Mouse (Mus musculus) C2C12 (cell line): ENCODE data around the gene Mob2. TPM values are rescaled to one million over a fixed set of nuclear protein-coding genes. Genes with fewer than 3 reads are reported as not detected.

Source experiments
- H3K27me3 ChIP-seq: one replicate; pipeline ENCODE4 v1.6.1; 2011; ENCODE audit not compliant: control insufficient read depth, insufficient read depth, insufficient read length
- H3K36me3 ChIP-seq: one replicate; pipeline ENCODE4 v1.6.1; 2011; ENCODE audit not compliant: control insufficient read depth, insufficient read depth
- H3K4me3 ChIP-seq: one replicate; pipeline ENCODE4 v1.5.1; 2011; ENCODE audit warnings: mild to moderate bottlenecking, control low read depth; ENCODE audit not compliant: poor library complexity, insufficient read depth, severe bottlenecking
- H3K79me2 ChIP-seq: one replicate; pipeline ENCODE4 v1.6.1; 2011; ENCODE audit not compliant: control insufficient read depth, insufficient read depth
- H3K79me3 ChIP-seq: one replicate; pipeline ENCODE4 v1.6.1; 2011; ENCODE audit warnings: low read depth, control low read depth
- H3ac ChIP-seq: one replicate; pipeline ENCODE3; 2011; ENCODE audit warnings: low read depth; ENCODE audit not compliant: control insufficient read depth, insufficient read length
- CEBPB ChIP-seq: IDR thresholded peaks from one replicate; pipeline ENCODE4 v1.6.1; 2011; ENCODE audit warnings: low read depth, mild to moderate bottlenecking, control low read depth, moderate library complexity
- CTCF ChIP-seq: IDR thresholded peaks from one replicate; pipeline ENCODE4 v1.5.1; 2011; ENCODE audit not compliant: control insufficient read depth, insufficient read depth, insufficient read length
- FOSL1 ChIP-seq: IDR thresholded peaks from one replicate; pipeline ENCODE4 v1.8.0; 2011; ENCODE audit warnings: mild to moderate bottlenecking, low read length; ENCODE audit not compliant: poor library complexity, insufficient read depth, severe bottlenecking
- MAX ChIP-seq: IDR thresholded peaks from one replicate; pipeline ENCODE4 v1.6.1; 2011; ENCODE audit warnings: mild to moderate bottlenecking, control low read depth
- MYOD1 ChIP-seq: IDR thresholded peaks from one replicate; pipeline ENCODE4 v1.6.1; 2011; ENCODE audit warnings: low read depth; ENCODE audit not compliant: control insufficient read depth, insufficient read length
- MYOG ChIP-seq: IDR thresholded peaks from one replicate; pipeline ENCODE4 v1.6.1; 2011; ENCODE audit not compliant: control insufficient read depth, insufficient read length; ENCODE audit errors: extremely low read depth
- USF1 ChIP-seq: IDR thresholded peaks from one replicate; pipeline ENCODE4 v1.6.1; 2011; ENCODE audit warnings: low read depth, mild to moderate bottlenecking, control low read depth, moderate library complexity
- polyA plus RNA-seq: library from polyadenylated mRNA; unstranded; fragments of >200 nt; fragmentation: generic; extraction: Trizol; gene quantifications from one replicate; pipeline ENCODE4 v1.2.1, GENCODE M21; 2012; ENCODE audit warnings: missing spikeins

Mob2 gene
- polyA plus RNA-seq, 1 experiment, result 27.5 TPM

DNA sequence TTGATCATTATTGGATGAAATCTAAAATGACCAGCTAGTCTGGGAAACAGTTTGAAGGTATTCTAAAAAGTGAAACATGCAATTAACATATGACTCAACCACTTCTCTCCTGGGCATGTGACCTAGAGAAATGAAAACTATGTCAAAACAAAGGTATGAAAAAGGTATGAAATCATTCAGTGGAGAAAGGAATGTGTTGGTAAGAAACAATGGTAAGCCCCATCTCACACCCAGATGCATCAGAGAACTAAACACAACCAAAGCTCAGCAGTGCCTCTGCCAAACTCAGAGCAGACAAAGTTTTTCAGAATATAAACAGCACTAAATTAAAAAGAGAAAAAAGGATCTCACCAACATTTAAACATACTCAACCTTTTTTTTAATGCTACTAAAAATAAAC lies 30.8 kb downstream of the Mob2 start:
- Histone ChIP-seq H3K36me3 (no peaks in the 10 kb centered on the region), H3K79me2 (peaks cover 28% of the 10 kb centered on the region), H3K4me3 (no peak overlapping the region), H3K79me3 (peaks cover 16% of the 10 kb centered on the region), H3K27me3 (no peaks in the 10 kb centered on the region), H3ac (no peak overlapping the region)
- TF ChIP-seq FOSL1 (no peak), CEBPB (no peak), MAX (no peak), USF1 (no peak), MYOG (no peak), CTCF (no peak), MYOD1 (no peak)

DNA sequence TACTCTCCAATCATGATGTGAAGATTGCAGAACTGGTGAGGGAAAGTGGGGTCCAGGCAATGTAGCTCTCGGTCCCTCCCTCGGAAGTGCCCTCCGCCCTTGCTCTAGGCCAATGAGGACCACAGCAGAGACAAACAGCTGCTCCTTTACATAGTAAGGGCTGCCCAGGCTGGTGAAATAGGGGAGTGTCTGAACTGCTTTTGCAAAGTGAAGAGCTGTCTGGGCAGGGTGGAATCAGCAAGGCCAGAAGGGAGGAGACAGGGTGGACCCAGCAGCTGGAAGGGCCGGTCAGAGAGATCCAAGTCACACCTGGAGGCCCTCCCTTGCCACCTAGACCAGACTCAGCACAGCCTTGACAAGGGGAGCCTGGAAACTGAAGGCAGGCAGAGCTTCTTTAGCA lies 34.9 kb downstream of the Mob2 start:
- H3K4me3 ChIP-seq, result no peak overlapping the region
- TF ChIP-seq MAX (no peak), MYOD1 (no peak), CEBPB (no peak), FOSL1 (no peak), MYOG (no peak), USF1 (no peak), CTCF (no peak)
- H3K79me2 ChIP-seq, result peaks cover 5% of the 10 kb centered on the region
- peaks cover 13% of the 10 kb centered on the region for H3K79me3 ChIP-seq
- no peaks in the 10 kb centered on the region for H3K27me3 ChIP-seq
- H3ac ChIP-seq, result no peak overlapping the region
- H3K36me3 ChIP-seq, result no peaks in the 10 kb centered on the region

DNA sequence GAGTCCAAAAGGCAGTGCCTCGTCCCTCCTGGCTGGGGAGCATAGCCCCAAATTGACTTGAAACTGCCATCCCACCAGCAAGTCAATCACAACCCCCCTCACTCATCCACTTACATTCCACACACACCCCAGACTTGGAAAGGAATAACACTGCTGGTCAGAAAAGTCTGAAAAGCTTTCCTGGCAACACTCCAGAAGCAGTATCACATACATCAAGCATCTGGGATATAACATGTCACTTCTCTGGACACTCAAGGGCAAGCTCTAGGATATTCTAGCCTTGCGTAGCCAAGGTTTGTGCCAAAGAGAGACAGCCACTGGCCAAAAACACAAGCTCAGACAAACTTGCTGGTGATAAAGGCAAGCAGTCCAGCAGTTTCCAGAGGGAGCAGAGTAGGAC lies 35.7 kb downstream of the Mob2 start:
- Histone ChIP-seq H3K4me3 (no peak overlapping the region), H3K79me3 (peaks cover 11% of the 10 kb centered on the region), H3K36me3 (no peaks in the 10 kb centered on the region), H3K79me2 (peaks cover 5% of the 10 kb centered on the region), H3K27me3 (no peaks in the 10 kb centered on the region), H3ac (no peak overlapping the region)
- TF ChIP-seq CTCF, result no peak
- TF ChIP-seq USF1, result no peak
- no peak for TF ChIP-seq MYOG
- no peak for TF ChIP-seq CEBPB
- TF ChIP-seq MAX, result no peak
- TF ChIP-seq MYOD1, result no peak
- no peak for TF ChIP-seq FOSL1

DNA sequence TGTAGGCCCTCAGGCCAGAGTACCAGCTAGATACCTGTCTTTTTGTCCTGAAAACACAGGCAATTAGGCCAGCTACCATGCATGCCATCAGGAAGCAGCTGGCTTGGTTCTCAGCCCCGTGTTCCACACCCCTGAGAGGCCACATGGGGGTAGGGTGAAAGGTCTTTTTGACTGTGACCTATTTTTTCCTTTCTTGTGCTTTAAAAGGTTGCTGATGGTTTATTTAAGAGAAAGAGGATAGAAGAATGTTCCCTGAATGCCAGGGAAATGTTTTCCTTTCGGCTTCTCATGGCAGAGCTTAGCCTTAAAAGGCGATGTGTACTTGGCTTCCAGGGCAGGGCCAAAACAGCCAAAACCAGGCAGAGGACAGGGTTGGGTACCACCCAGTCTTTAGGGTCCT lies 40.0 kb downstream of the Mob2 start:
- no peaks in the 10 kb centered on the region for H3K79me2 ChIP-seq
- no peak for TF ChIP-seq MYOG
- no peak for TF ChIP-seq CTCF
- TF ChIP-seq FOSL1, result no peak
- TF ChIP-seq MYOD1, result no peak
- TF ChIP-seq MAX, result no peak
- no peak for TF ChIP-seq CEBPB
- no peak for TF ChIP-seq USF1
- peaks cover 5% of the 10 kb centered on the region for H3K79me3 ChIP-seq
- no peak overlapping the region for H3K4me3 ChIP-seq
- peaks cover under 1% of the 10 kb centered on the region for H3K36me3 ChIP-seq
- H3K27me3 ChIP-seq, result no peaks in the 10 kb centered on the region
- no peak overlapping the region for H3ac ChIP-seq

DNA sequence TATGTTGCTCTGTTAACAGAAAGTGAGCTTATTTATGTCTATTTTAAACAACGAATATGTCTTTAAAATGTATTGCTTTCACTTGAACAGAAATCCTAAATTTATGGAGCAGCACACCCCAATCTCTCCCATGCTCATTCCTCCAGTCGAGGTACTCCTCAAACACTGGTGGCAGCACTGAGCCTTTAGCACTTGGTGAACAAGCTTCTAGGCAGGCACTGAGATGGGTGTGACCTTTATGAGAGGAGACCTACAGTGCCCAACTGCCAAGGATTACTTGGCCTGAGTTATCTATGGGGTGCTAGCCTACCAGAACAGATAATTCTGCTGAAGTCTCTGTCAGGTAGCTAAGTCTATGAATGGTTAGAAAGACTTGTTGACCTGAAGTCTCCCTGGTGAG lies 41.2 kb downstream of the Mob2 start:
- Histone ChIP-seq H3K27me3 (no peaks in the 10 kb centered on the region), H3K4me3 (no peak overlapping the region), H3K79me3 (peaks cover 3% of the 10 kb centered on the region), H3K79me2 (no peaks in the 10 kb centered on the region), H3K36me3 (peaks cover 4% of the 10 kb centered on the region), H3ac (no peak overlapping the region)
- TF ChIP-seq FOSL1 (no peak), USF1 (no peak), MAX (no peak), MYOD1 (no peak), CEBPB (no peak), CTCF (no peak), MYOG (no peak)

DNA sequence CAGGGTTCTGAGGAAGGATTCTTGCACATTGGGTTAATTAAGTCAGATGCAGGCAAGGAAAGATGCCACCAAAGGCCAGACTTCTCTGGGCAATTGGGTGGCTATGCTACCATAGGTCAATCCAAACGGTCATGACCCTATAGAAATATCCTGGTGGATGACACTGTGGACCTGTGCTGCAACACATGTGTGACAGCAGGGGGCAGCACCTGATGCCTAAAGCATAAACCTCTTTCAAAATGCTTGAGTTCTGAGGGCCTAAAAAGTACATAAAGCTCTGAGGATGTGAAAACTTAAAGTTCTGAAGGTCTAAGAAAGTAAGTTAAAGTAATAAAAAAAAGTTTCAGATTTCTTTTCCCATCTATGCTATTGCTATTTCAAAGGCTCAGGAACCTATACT lies 44.3 kb downstream of the Mob2 start:
- H3K36me3 ChIP-seq, result peaks cover 13% of the 10 kb centered on the region
- H3K27me3 ChIP-seq, result no peaks in the 10 kb centered on the region
- H3ac ChIP-seq, result no peak overlapping the region
- TF ChIP-seq MYOD1 (no peak), MAX (no peak), MYOG (no peak), USF1 (no peak), CTCF (peak; percentile 57), FOSL1 (no peak)
- no peaks in the 10 kb centered on the region for H3K79me3 ChIP-seq
- no peak overlapping the region for H3K4me3 ChIP-seq
- no peaks in the 10 kb centered on the region for H3K79me2 ChIP-seq
